Comparison of ENCODE assay signal across 21 mouse cellular contexts in genomic region chr5:77132457-77133135, GRCm38 (mm10). TPM values are rescaled to one million over a fixed set of nuclear protein-coding genes. Genes with fewer than 3 reads are reported as not detected.
A peak's percentile ranks its signal among the peaks of the same experiment; 100 is the strongest.
DNase-seq lines count a peak whose midpoint lies in the region; ATAC-seq lines count a peak whose summit lies in the region.
"Had no signal": no experiment of that assay in that cellular context is flagged by ENCODE, and none has a peak within 500 bp of the region (broad histone marks: within the 10 kb centered on the region; RNA-seq: fewer than 3 reads in every experiment).

No protein-coding gene starts in this region.

- no peak overlapping the region for H3K9ac ChIP-seq in heart, embryonic 13.5 days
- no peak overlapping the region for H3K9ac ChIP-seq in kidney, embryonic 14.5 days (ENCODE audit: low read depth, low read length)
- H3K9ac ChIP-seq in forebrain, embryonic 13.5 days: no peak overlapping the region
- H3K9ac ChIP-seq: embryonic facial prominence, embryonic 15.5 days; forebrain, postnatal 0 days; hindbrain, embryonic 14.5 days had no signal

- no peak overlapping the region for H3K4me3 ChIP-seq in heart, embryonic 13.5 days
- no peak overlapping the region for H3K4me3 ChIP-seq in kidney, embryonic 14.5 days (ENCODE audit: low read length)
- no peak overlapping the region for H3K4me3 ChIP-seq in forebrain, embryonic 13.5 days
- H3K4me3 ChIP-seq: embryonic facial prominence, embryonic 15.5 days had no signal

- H3K9me3 ChIP-seq in heart, embryonic 13.5 days: peaks cover 8% of the 10 kb centered on the region; the same call in 1 of the 2 replicates
- H3K9me3 ChIP-seq in kidney, embryonic 14.5 days (ENCODE audit: control insufficient read depth, low read length): no peaks in the 10 kb centered on the region
- peaks cover 14% of the 10 kb centered on the region; the same call in 1 of the 2 replicates for H3K9me3 ChIP-seq in forebrain, embryonic 13.5 days (replicated peaks)
- H3K9me3 ChIP-seq: embryonic facial prominence, embryonic 15.5 days had no signal

- no peaks in the 10 kb centered on the region for H3K36me3 ChIP-seq in heart, embryonic 13.5 days
- no peaks in the 10 kb centered on the region for H3K36me3 ChIP-seq in kidney, embryonic 14.5 days (ENCODE audit: control insufficient read depth, insufficient read depth, low read length)
- H3K36me3 ChIP-seq in forebrain, embryonic 13.5 days (ENCODE audit: poor library complexity, severe bottlenecking): no peaks in the 10 kb centered on the region
- H3K36me3 ChIP-seq: embryonic facial prominence, embryonic 15.5 days had no signal

- no peaks in the 10 kb centered on the region for H3K27me3 ChIP-seq in heart, embryonic 13.5 days (replicated peaks)
- H3K27me3 ChIP-seq in kidney, embryonic 14.5 days (ENCODE audit: control insufficient read depth, insufficient read depth, low read length): no peaks in the 10 kb centered on the region
- peaks cover 49% of the 10 kb centered on the region for H3K27me3 ChIP-seq in forebrain, embryonic 13.5 days
- H3K27me3 ChIP-seq: embryonic facial prominence, embryonic 15.5 days had no signal

- ATAC-seq in heart, embryonic 13.5 days (ENCODE audit: extremely low read depth, insufficient number of reproducible peaks, low FRiP score, low TSS enrichment): no peak
- ATAC-seq in kidney, embryonic 14.5 days (ENCODE audit: low FRiP score, low TSS enrichment): no peak
- ATAC-seq in forebrain, embryonic 13.5 days: no peak
- ATAC-seq: CD4-positive, CD25-positive, alpha-beta regulatory T cell, adult 4 months; forebrain, postnatal 0 days; inflammation-experienced regulatory T-cells, adult 6 months had no signal

- WGBS in heart, embryonic 13.5 days: 79% methylated on average over 2 of the region's 2 CpGs
- WGBS in kidney, embryonic 14.5 days: 81% methylated on average over 2 of the region's 2 CpGs
- WGBS in forebrain, embryonic 13.5 days: 92% methylated on average over 2 of the region's 2 CpGs

- DNase-seq in heart, adult 9 months (ENCODE audit: low spot score in 2 of 2): no peak
- DNase-seq in kidney, postnatal 25 days: peak; percentile 53 to 63
- DNase-seq in gastrocnemius, adult 18-20 months (ENCODE audit: low spot score): peak; percentile 73
- DNase-seq in kidney, postnatal 36 days: peak; percentile 69 to 80
- DNase-seq in spleen, adult 18-20 months: no peak
- DNase-seq: adrenal gland, postnatal 36 days; cerebellum, adult 9-11 months; forebrain, postnatal 0 days; heart, adult 11 months; heart, postnatal 36 days; layer of hippocampus, adult 9-11 months; lung, adult 18-20 months; lung, postnatal 10 days had no signal

- H3K4me1 ChIP-seq in heart, embryonic 13.5 days: peaks cover 68% of the 10 kb centered on the region
- no peaks in the 10 kb centered on the region for H3K4me1 ChIP-seq in kidney, embryonic 14.5 days (ENCODE audit: control insufficient read depth, insufficient read depth, low read length)
- H3K4me1 ChIP-seq in forebrain, embryonic 13.5 days: peaks cover 12% of the 10 kb centered on the region
- H3K4me1 ChIP-seq: embryonic facial prominence, embryonic 15.5 days had no signal

- H3K27ac ChIP-seq in heart, embryonic 13.5 days (replicated peaks): peak overlapping the region; percentile 96; the same call in 1 of the 2 replicates
- H3K27ac ChIP-seq in kidney, embryonic 14.5 days (ENCODE audit: low read depth, low read length): no peak overlapping the region
- H3K27ac ChIP-seq in forebrain, embryonic 13.5 days: no peak overlapping the region
- H3K27ac ChIP-seq: embryonic facial prominence, embryonic 15.5 days; hindbrain, embryonic 14.5 days had no signal

- H3K4me2 ChIP-seq in heart, embryonic 13.5 days: no peak overlapping the region
- H3K4me2 ChIP-seq in kidney, embryonic 14.5 days (replicated peaks; ENCODE audit: low read depth, low read length): no peak overlapping the region
- no peak overlapping the region for H3K4me2 ChIP-seq in forebrain, embryonic 13.5 days
- H3K4me2 ChIP-seq: embryonic facial prominence, embryonic 15.5 days; hindbrain, embryonic 14.5 days; midbrain, embryonic 11.5 days had no signal

RNA-seq across cellular contexts. Expression of gene Hopx, which starts 17.7 kb away (rescaled TPM):
- 12.6 and 16.4 TPM in 2 replicates for polyA plus RNA-seq in heart, embryonic 13.5 days (2015; fragmentation: Nextera tagmentation; extraction: Ambion mirVana)
- polyA plus RNA-seq in kidney, embryonic 14.5 days (2014; fragmentation: Nextera tagmentation; extraction: Ambion mirVana): 2.0 and 3.2 TPM in 2 replicates
- 1 to 10 TPM; 2.6 to 3.3 TPM for total RNA-seq in gastrocnemius, adult 18-20 months (2021)
- polyA plus RNA-seq in forebrain, embryonic 13.5 days (2015; fragmentation: Nextera tagmentation; extraction: Ambion mirVana): 1.4 and 1.5 TPM in 2 replicates

Comparison
In these comparisons a context has a peak if more than half of its experiments do, and no peak if none do; other contexts are left out.
1. DNase-seq: peak in kidney, postnatal 25 days (2 of 2), gastrocnemius, adult 18-20 months (single experiment) and kidney, postnatal 36 days (2 of 2); none in heart, adult 9 months (0 of 2) and spleen, adult 18-20 months (0 of 2).